Mouse (Mus musculus) liver, embryonic 16.5 days (tissue): ENCODE measurements around the gene Ntrk2. TPM values are rescaled to one million over a fixed set of nuclear protein-coding genes. Genes with fewer than 3 reads are reported as not detected.

ENCODE experiments used
- ATAC-seq: fragments of 200-750 bp; cut with Nextera tagmentation; 2 replicates; pipeline ENCODE4 v1.8.0; 2017; ENCODE audit warnings: low read depth, mild to moderate bottlenecking, moderate number of reproducible peaks, moderate library complexity
- H3K27ac ChIP-seq: fragments of 300-500 bp; sonication (generic); 2 replicates; pipeline ENCODE4 v1.5.1; 2014; ENCODE audit warnings: mild to moderate bottlenecking, low read length
- H3K27me3 ChIP-seq: fragments of 300-500 bp; sonication (generic); 2 replicates; pipeline ENCODE4 v1.6.1; 2014; ENCODE audit warnings: low read depth, low read length, mixed read lengths; ENCODE audit not compliant: control insufficient read depth, insufficient read depth
- H3K36me3 ChIP-seq: fragments of 300-500 bp; sonication (generic); 2 replicates; pipeline ENCODE4 v1.6.1; 2014; ENCODE audit warnings: mild to moderate bottlenecking; ENCODE audit not compliant: control insufficient read depth, insufficient read depth
- H3K4me1 ChIP-seq: fragments of 300-500 bp; sonication (generic); 2 replicates; pipeline ENCODE4 v1.6.1; 2014; ENCODE audit warnings: low read depth, low read length, mixed read lengths; ENCODE audit not compliant: control insufficient read depth
- H3K4me2 ChIP-seq: fragments of 300-500 bp; sonication (generic); 2 replicates; pipeline ENCODE4 v1.6.1; 2014; ENCODE audit warnings: low read depth, low read length, mixed read lengths
- H3K4me3 ChIP-seq: fragments of 300-500 bp; sonication (generic); 2 replicates; pipeline ENCODE4 v1.5.1; 2014; ENCODE audit warnings: low read depth, mild to moderate bottlenecking, low read length
- H3K9ac ChIP-seq: fragments of 300-500 bp; sonication (generic); 2 replicates; pipeline ENCODE4 v1.6.1; 2014; ENCODE audit warnings: low read depth, low read length
- H3K9me3 ChIP-seq: fragments of 300-500 bp; sonication (generic); replicated peaks from 2 replicates; pipeline ENCODE4 v1.6.1; 2016; ENCODE audit warnings: low read length; ENCODE audit not compliant: control insufficient read depth
- WGBS: fragments of 180-500 bp; shearing (Covaris S2); extraction: QIAGEN DNeasy Blood & Tissue Kit; methylation state at CpG from one replicate; pipeline ENCODE4 v1.1.7; 2014; ENCODE audit not compliant: insufficient replicate concordance; 5-methylcytosine and 5-hydroxymethylcytosine counted together
- polyA plus RNA-seq: library from polyadenylated mRNA; unstranded; fragments of >200 nt; fragmentation: Nextera tagmentation; extraction: Ambion mirVana; gene quantifications from 2 replicates; pipeline ENCODE4 v1.2.1, GENCODE M21; 2015

The Ntrk2 gene
- polyA plus RNA-seq, 1 experiment from 2014 or later = 0.14 TPM

DNA sequence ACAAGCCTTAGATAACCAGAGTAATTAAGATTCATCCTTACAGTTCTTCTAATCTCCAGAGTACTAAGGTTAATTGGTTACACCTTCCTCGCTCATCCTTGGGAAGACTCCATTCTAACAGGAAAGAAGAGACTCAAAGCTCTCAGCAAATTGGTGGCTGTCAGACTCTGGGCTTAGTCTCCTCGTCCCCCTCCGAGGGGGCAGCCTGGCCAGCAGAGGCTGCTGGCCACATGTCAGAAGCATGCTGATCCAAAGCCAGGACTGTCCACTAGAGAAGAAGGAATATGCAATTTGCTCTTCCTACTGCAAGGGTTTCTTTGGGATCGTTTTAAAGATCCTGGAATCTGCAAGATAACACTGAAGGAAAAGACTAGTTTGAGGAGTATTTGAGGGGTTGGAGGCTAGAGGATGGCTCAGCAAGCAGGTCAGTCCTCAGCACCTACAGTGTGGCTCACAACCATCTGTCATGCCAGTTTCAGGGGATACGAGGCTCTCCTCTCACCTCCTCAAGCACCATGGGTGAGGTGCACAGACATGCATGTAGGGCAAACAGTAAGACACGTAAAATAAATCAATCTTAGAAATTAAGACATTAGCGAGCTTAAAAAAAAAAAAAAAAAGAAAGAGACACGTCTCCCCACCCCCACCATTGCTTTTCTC lies 60.5 kb downstream of the Ntrk2 start:
- Histone ChIP-seq H3K36me3 (no peaks in the 10 kb centered on the region), H3K9me3 (no peaks in the 10 kb centered on the region), H3K9ac (no peak overlapping the region), H3K4me1 (no peaks in the 10 kb centered on the region), H3K27me3 (no peaks in the 10 kb centered on the region), H3K27ac (no peak overlapping the region), H3K4me2 (no peak overlapping the region), H3K4me3 (no peak overlapping the region)
- ATAC-seq = no peak
- 52% methylated on average over 8 of the region's 8 CpGs for WGBS

DNA sequence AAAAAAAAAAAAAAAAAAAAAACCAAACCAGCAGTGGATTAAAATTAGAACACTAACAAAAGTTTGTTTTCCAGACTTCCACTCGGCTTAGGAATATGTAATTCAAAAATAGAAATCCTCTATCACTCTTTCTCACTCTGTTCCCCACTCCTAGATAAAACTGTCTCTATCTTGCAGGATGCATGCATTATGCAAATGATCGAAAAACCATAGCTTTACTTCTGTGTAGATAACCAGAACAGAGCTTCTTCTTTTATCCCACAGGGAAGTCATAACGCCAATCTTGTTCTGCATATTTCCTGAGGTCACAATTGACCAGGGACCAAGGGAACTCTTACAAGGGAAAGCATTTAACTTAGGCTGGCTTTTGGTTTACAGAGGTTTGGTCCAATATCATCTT lies 76.1 kb downstream of the Ntrk2 start:
- Histone ChIP-seq H3K9me3 (no peaks in the 10 kb centered on the region), H3K27me3 (no peaks in the 10 kb centered on the region), H3K9ac (no peak overlapping the region), H3K36me3 (no peaks in the 10 kb centered on the region), H3K27ac (no peak overlapping the region), H3K4me1 (no peaks in the 10 kb centered on the region), H3K4me3 (no peak overlapping the region), H3K4me2 (no peak overlapping the region)
- no peak for ATAC-seq
- WGBS = 27% methylated on average over 3 of the region's 3 CpGs

DNA sequence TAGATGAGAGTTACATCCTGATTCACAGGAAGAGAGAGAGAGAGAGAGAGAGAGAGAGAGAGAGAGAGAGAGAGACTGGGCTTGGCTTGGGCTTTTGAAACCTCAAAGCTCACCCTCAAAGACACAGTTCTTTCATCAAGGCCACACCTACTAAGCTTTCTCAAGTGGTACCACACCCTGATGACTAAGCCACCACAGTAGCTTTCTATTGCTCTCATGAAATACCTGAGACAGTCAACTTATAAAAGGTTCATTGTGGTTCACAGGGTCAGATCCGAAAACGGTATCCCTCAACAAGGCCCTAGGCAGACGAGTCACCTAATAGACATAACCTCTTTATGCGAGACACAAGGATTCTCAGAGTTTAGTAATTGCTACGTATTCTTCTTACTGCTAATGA lies 76.5 kb downstream of the Ntrk2 start:
- H3K27ac ChIP-seq = no peak overlapping the region
- H3K9ac ChIP-seq = no peak overlapping the region
- H3K4me2 ChIP-seq = no peak overlapping the region
- H3K9me3 ChIP-seq = no peaks in the 10 kb centered on the region
- no peak for ATAC-seq
- no peaks in the 10 kb centered on the region for H3K4me1 ChIP-seq
- H3K4me3 ChIP-seq = no peak overlapping the region
- WGBS = 60% methylated on average over 5 of the region's 5 CpGs
- no peaks in the 10 kb centered on the region for H3K27me3 ChIP-seq
- H3K36me3 ChIP-seq = no peaks in the 10 kb centered on the region

DNA sequence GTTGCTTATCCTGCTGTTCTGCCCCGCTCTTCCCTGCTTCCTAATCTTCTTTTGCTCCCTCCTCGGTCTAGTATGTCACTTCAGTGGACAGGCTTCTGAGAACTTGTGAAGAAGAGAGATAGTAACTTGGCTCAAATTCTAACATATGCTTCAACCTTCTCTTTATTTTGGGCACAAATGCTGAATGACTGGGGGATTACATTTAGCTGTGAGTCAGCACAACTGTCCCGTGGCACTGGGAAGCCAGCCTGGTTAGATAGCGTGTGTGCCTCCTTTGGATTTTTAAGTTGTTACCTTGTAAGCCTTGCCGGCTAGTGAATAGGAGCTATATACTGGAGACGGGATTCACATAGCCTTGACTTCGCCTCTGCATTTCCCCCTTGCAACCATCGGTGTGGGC lies 79.7 kb downstream of the Ntrk2 start:
- ATAC-seq = no peak
- Histone ChIP-seq H3K27me3 (no peaks in the 10 kb centered on the region), H3K36me3 (no peaks in the 10 kb centered on the region), H3K27ac (no peak overlapping the region), H3K4me1 (no peaks in the 10 kb centered on the region), H3K4me3 (no peak overlapping the region), H3K9me3 (no peaks in the 10 kb centered on the region), H3K9ac (no peak overlapping the region), H3K4me2 (no peak overlapping the region)
- 65% methylated on average over 8 of the region's 8 CpGs for WGBS

DNA sequence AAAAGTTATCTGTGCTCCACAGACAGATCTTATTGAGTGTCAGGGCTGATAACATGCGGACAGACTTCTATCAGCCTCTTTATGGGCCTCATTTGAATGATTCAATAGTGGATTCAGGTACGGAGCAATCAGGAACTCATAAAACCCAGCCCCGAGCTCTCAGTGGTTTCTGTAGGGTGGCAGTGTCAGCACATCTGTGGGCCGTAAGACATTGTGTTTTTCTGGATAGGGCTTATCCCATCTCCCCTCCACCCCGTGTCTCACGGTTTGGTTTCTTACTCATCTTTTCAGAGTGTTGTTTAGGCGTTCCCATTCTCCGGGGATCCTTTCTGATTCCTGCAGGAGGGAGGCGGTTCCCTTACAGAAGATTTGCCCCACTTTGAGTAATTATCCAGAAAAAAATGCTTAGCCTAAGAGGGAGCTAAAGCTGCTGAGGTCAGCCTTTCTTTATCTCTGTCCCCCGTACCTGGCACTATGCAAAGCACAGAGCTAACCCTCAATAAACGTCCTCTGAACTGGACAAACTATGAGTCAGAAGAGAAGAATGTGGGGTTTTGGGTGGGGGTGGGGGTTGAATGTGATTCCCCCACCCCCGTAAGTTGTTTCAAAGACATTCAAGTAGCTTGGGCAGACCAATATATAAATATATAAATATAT lies 90.0 kb downstream of the Ntrk2 start:
- H3K27me3 ChIP-seq = no peaks in the 10 kb centered on the region
- WGBS = 54% methylated on average over 12 of the region's 12 CpGs
- no peaks in the 10 kb centered on the region for H3K36me3 ChIP-seq
- no peak for ATAC-seq
- H3K4me2 ChIP-seq = no peak overlapping the region
- H3K27ac ChIP-seq = no peak overlapping the region
- no peaks in the 10 kb centered on the region for H3K9me3 ChIP-seq
- H3K9ac ChIP-seq = no peak overlapping the region
- no peaks in the 10 kb centered on the region for H3K4me1 ChIP-seq
- H3K4me3 ChIP-seq = no peak overlapping the region

DNA sequence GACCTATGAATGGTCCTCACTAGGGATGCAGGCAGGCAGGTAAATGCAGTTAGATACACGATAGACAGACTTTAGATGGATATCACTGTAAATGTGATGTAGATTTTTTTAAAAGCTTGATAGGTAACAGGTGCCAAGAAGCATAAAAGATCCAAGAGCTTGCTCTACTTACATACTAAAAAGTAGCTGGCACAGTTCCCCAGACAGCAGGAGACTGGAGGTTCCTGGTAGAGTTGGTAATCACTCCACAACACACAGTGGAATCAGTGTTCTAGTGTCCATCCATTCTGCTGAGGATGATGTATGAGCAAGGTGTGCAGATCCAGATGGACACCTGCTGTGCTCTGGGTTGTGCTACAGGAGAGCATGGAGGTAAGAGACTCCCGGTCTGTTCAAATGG lies 93.0 kb downstream of the Ntrk2 start:
- WGBS = 63% methylated on average over 2 of the region's 2 CpGs
- no peaks in the 10 kb centered on the region for H3K36me3 ChIP-seq
- H3K4me2 ChIP-seq = no peak overlapping the region
- H3K9ac ChIP-seq = no peak overlapping the region
- no peaks in the 10 kb centered on the region for H3K4me1 ChIP-seq
- H3K27ac ChIP-seq = no peak overlapping the region
- ATAC-seq = no peak
- H3K4me3 ChIP-seq = no peak overlapping the region
- no peaks in the 10 kb centered on the region for H3K9me3 ChIP-seq
- H3K27me3 ChIP-seq = no peaks in the 10 kb centered on the region

DNA sequence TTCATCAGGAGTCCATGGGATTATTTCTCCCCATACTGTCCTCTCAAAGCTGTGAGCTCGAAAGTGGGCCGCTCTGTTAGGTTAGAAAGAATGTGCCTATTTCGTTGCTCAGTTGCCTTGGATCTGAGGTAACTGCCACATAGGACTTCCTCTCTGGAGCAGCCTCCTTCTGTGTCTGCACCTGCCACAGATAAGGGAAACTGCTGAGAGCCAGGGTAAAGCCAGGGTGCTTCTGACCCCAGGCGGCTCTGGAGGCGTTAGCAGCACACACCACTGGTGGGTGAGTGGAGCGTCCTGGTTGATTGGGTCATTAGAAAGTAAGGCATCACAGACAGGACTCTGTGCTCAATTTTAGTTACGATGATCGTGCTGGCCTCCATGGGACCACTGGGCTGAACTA lies 95.9 kb downstream of the Ntrk2 start:
- Histone ChIP-seq H3K36me3 (no peaks in the 10 kb centered on the region), H3K9ac (no peak overlapping the region), H3K4me1 (no peaks in the 10 kb centered on the region), H3K27ac (no peak overlapping the region), H3K4me3 (no peak overlapping the region), H3K27me3 (no peaks in the 10 kb centered on the region), H3K9me3 (no peaks in the 10 kb centered on the region), H3K4me2 (no peak overlapping the region)
- ATAC-seq = no peak
- 55% methylated on average over 8 of the region's 8 CpGs for WGBS

DNA sequence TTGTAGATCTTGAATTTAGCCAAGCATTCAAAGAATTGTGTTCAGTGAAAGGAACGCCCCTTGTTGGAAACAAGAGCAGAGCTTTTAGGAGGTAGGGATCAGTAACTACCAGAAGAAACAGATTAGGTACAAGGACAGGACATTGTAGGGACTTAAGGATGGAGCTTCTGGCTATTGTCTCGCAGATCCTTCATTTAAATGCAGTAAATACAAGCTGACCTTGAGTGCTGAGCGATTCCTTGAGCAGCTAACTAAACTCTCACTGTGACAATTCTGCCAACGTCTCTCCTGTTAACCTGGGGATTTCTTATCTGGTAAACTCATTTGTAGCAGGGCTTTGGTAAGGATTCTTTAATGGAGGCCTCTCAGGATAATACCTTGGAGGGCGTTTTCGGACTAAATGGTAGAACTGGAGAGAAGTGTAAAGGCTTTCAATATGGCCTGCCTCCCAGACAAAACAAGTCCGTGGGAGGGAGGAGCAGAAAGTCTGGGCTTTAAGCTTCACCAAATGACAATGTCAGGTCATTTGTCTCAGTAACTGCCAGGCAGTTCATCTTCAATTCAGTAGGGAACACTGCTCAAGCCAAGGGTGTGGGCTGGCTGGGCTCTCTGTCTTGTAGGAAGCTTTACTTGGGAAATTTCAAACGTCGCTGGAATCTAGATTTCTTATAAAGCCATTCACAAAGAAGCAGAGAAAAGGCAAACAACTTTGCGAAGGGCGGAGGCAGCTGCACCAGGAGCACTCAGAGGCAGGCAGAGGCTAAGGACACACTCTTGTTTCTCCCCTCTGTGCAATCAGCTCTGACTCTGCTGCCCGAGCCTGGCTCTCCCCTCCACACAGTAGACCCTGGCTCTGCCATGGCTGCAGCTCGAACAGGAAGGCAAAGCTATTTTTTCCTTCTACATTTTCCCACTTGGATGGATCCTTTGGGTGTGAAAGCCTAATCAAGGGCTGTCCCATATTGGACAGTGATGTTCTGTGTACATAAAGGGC lies 98.7 kb downstream of the Ntrk2 start:
- Histone ChIP-seq H3K27ac (no peak overlapping the region), H3K4me3 (no peak overlapping the region), H3K27me3 (no peaks in the 10 kb centered on the region), H3K36me3 (no peaks in the 10 kb centered on the region), H3K9me3 (no peaks in the 10 kb centered on the region), H3K4me1 (no peaks in the 10 kb centered on the region), H3K9ac (no peak overlapping the region), H3K4me2 (no peak overlapping the region)
- WGBS = 53% methylated on average over 13 of the region's 13 CpGs
- ATAC-seq = no peak

DNA sequence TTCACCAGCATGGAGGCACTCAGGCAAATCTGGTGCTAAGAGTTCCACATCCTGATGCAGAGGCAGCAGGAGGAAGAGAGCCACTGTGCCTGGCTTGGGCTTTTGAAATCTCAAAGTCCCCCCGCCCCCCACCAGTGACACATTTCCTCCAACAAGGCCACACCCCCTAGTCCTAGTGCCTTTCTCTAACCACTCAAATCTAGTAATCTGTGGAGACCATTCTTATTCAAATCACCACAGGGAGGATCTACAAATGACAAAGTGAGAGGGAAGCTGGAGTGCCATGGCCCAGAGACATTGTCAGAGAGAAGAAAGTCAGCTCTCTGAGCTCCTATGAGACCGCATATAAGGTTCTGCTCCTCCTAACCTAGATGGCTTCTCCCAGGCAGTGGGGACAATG lies 105.6 kb downstream of the Ntrk2 start:
- H3K4me2 ChIP-seq = no peak overlapping the region
- no peak overlapping the region for H3K27ac ChIP-seq
- H3K9ac ChIP-seq = no peak overlapping the region
- no peaks in the 10 kb centered on the region for H3K36me3 ChIP-seq
- no peaks in the 10 kb centered on the region for H3K9me3 ChIP-seq
- H3K27me3 ChIP-seq = no peaks in the 10 kb centered on the region
- H3K4me3 ChIP-seq = no peak overlapping the region
- no peaks in the 10 kb centered on the region; the same call in 1 of the 2 replicates for H3K4me1 ChIP-seq
- 64% methylated on average over 2 of the region's 2 CpGs for WGBS
- ATAC-seq = no peak
